Mouse (Mus musculus) limb, embryonic 14.5 days (tissue): ENCODE results near the gene Ctbs. TPM values are rescaled to one million over a fixed set of nuclear protein-coding genes. Genes with fewer than 3 reads are reported as not detected.
A peak's percentile ranks its signal among the peaks of the same experiment; 100 is the strongest.

ENCODE experiments used
- ATAC-seq: fragments of 200-750 bp; cut with Nextera tagmentation; 2 replicates; pipeline ENCODE4 v1.8.0; 2017; ENCODE audit warnings: low read depth, moderate number of reproducible peaks, moderate TSS enrichment; ENCODE audit not compliant: low FRiP score
- DNase-seq: peaks from one replicate; pipeline ENCODE4 v3.0.0-alpha.2; 2015; ENCODE audit warnings: low spot score
- H3K27ac ChIP-seq: fragments of 300-500 bp; sonication (generic); replicated peaks from 2 replicates; pipeline ENCODE4 v1.5.1; 2014; ENCODE audit warnings: low read depth, mild to moderate bottlenecking, low read length, moderate library complexity, mixed read lengths
- H3K27me3 ChIP-seq: fragments of 300-500 bp; sonication (generic); 2 replicates; pipeline ENCODE4 v1.6.1; 2014; ENCODE audit warnings: low read length, mixed read lengths; ENCODE audit not compliant: control insufficient read depth, insufficient read depth
- H3K36me3 ChIP-seq: fragments of 300-500 bp; sonication (generic); 2 replicates; pipeline ENCODE4 v1.6.1; 2014; ENCODE audit warnings: mild to moderate bottlenecking, low read length, moderate library complexity, mixed read lengths; ENCODE audit not compliant: control insufficient read depth, insufficient read depth
- H3K4me1 ChIP-seq: fragments of 300-500 bp; sonication (generic); 2 replicates; pipeline ENCODE4 v1.6.1; 2014; ENCODE audit warnings: antibody characterized with exemption, low read length, mixed read lengths; ENCODE audit not compliant: control insufficient read depth, insufficient read depth
- H3K4me2 ChIP-seq: fragments of 300-500 bp; sonication (generic); replicated peaks from 2 replicates; pipeline ENCODE4 v1.6.1; 2014; ENCODE audit warnings: low read depth, mild to moderate bottlenecking, low read length, moderate library complexity; ENCODE audit not compliant: severe bottlenecking
- H3K4me3 ChIP-seq: fragments of 300-500 bp; sonication (generic); replicated peaks from 2 replicates; pipeline ENCODE4 v1.5.1; 2014; ENCODE audit warnings: low read length
- H3K9ac ChIP-seq: fragments of 300-500 bp; sonication (generic); 2 replicates; pipeline ENCODE4 v1.6.1; 2014; ENCODE audit warnings: mild to moderate bottlenecking, low read depth, low read length, moderate library complexity; ENCODE audit not compliant: severe bottlenecking
- H3K9me3 ChIP-seq: fragments of 300-500 bp; sonication (generic); 2 replicates; pipeline ENCODE4 v1.6.1; 2016; ENCODE audit warnings: low read length; ENCODE audit not compliant: control insufficient read depth
- POLR2A ChIP-seq: fragments of 200-500 bp; IDR thresholded peaks from 2 replicates; pipeline ENCODE4 v1.8.0; 2012; ENCODE audit warnings: inconsistent platforms, mild to moderate bottlenecking, moderate library complexity, borderline replicate concordance; ENCODE audit not compliant: insufficient read depth, insufficient read length; ENCODE audit errors: extremely low read depth
- WGBS: fragments of 180-500 bp; shearing (Covaris S2); extraction: QIAGEN DNeasy Blood & Tissue Kit; methylation state at CpG from one replicate; pipeline ENCODE4 v1.1.7; 2014; 5-methylcytosine and 5-hydroxymethylcytosine counted together
- polyA plus RNA-seq, 2 experiments: library from polyadenylated mRNA; depleted of rRNA in 1 of 2; stranded (reverse) in 1 of 2; unstranded in 1 of 2; fragments of >200 nt; fragmentation: Nextera tagmentation in 1 of 2; extraction: Ambion mirVana in 1 of 2; gene quantifications; 2 replicates each; pipeline versions ENCODE4 v1.2.1 to v1.2.3; 2012 to 2014

Ctbs gene
- polyA plus RNA-seq, 2 experiments, result 5.4 to 9.3 TPM

DNA sequence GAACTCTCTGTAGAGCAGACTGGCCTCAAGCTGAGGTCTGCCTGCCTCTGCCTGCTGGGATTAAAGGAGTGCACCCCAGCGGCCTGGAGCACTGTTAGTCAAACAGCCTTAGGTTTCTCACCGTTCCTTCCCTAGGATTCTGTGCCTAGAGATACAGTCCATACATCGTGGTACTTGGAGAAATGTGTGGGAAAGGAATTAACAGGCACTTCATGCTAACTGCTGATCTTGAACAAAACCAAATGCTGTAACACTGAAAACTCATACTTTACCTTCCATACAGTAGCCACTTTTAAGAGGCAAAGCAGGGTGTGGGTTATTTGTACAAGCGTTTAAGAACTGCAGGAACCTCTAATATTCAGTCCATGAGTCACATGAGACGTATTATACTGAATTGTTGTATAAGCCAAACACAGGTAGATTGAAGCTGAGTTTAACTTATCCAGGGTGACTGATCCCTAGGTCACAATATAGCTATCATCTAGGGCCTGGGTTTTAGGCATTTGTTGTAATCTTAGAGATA, 52.1 kb downstream of the Ctbs start:
- no peak for TF ChIP-seq POLR2A
- H3K27ac ChIP-seq, result no peak overlapping the region
- WGBS, result 43% methylated on average over 5 of the region's 5 CpGs

GRCm38 (mm10) chr3:146506711-146507110, 57.1 kb downstream of the Ctbs start:
- Histone ChIP-seq H3K27me3 (no peaks in the 10 kb centered on the region), H3K4me1 (peaks cover 6% of the 10 kb centered on the region), H3K4me3 (no peak overlapping the region), H3K9ac (no peak overlapping the region), H3K9me3 (no peaks in the 10 kb centered on the region), H3K36me3 (peaks cover 71% of the 10 kb centered on the region), H3K27ac (no peak overlapping the region), H3K4me2 (no peak overlapping the region)
- 95% methylated on average over 7 of the region's 7 CpGs for WGBS
- DNase-seq (no peak), ATAC-seq (no peak)
- TF ChIP-seq POLR2A, result no peak

More for the DNA sequence above, 52.1 kb downstream of the Ctbs start:
- Histone ChIP-seq H3K4me2 (peak overlapping the region; percentile 79), H3K9me3 (no peaks in the 10 kb centered on the region), H3K4me1 (peaks cover 16% of the 10 kb centered on the region), H3K36me3 (peaks cover 30% of the 10 kb centered on the region), H3K27me3 (no peaks in the 10 kb centered on the region), H3K4me3 (peak overlapping the region; percentile 93), H3K9ac (peak overlapping the region; percentile 94; the same call in 1 of the 2 replicates)
- DNase-seq (no peak), ATAC-seq (no peak)

Other genes starting within 250 kb of the Ctbs start
- gene Lpar3, start 228.8 kb upstream of the Ctbs start, polyA plus RNA-seq (2012; rRNA removed), result 1.8 and 2.6 TPM in 2 replicates
- gene Lpar3, start 228.8 kb upstream of the Ctbs start, polyA plus RNA-seq (2014; fragmentation: Nextera tagmentation; extraction: Ambion mirVana), result 2.2 TPM in 2 replicates
- 9.1 and 12.2 TPM in 2 replicates for gene Ssx2ip, start 45.2 kb upstream of the Ctbs start, polyA plus RNA-seq (2012; rRNA removed)
- 28.6 and 32.6 TPM in 2 replicates for gene Ssx2ip, start 45.2 kb upstream of the Ctbs start, polyA plus RNA-seq (2014; fragmentation: Nextera tagmentation; extraction: Ambion mirVana)
- 8.2 and 13.8 TPM in 2 replicates for gene Spata1, start 50.0 kb downstream of the Ctbs start, polyA plus RNA-seq (2012; rRNA removed)
- gene Spata1, start 50.0 kb downstream of the Ctbs start, polyA plus RNA-seq (2014; fragmentation: Nextera tagmentation; extraction: Ambion mirVana), result 6.4 and 7.0 TPM in 2 replicates
- 339 and 385 TPM in 2 replicates for gene Gng5, start 50.0 kb downstream of the Ctbs start, polyA plus RNA-seq (2012; rRNA removed)
- gene Gng5, start 50.0 kb downstream of the Ctbs start, polyA plus RNA-seq (2014; fragmentation: Nextera tagmentation; extraction: Ambion mirVana), result 839 and 880 TPM in 2 replicates
- 27.3 and 41.5 TPM in 2 replicates for gene Rpf1, start 71.6 kb downstream of the Ctbs start, polyA plus RNA-seq (2012; rRNA removed)
- gene Rpf1, start 71.6 kb downstream of the Ctbs start, polyA plus RNA-seq (2014; fragmentation: Nextera tagmentation; extraction: Ambion mirVana), result 46.2 and 47.5 TPM in 2 replicates
- gene Uox, start 120.6 kb downstream of the Ctbs start, polyA plus RNA-seq (2012; rRNA removed), result 0.19 and 0.33 TPM in 2 replicates
- gene Uox, start 120.6 kb downstream of the Ctbs start, polyA plus RNA-seq (2014; fragmentation: Nextera tagmentation; extraction: Ambion mirVana), result 0.66 and 0.70 TPM in 2 replicates
- 0.05 TPM in 1 of 2 replicates, not detected in the other for gene Dnase2b, start 165.8 kb downstream of the Ctbs start, polyA plus RNA-seq (2012; rRNA removed)
- gene Dnase2b, start 165.8 kb downstream of the Ctbs start, polyA plus RNA-seq (2014; fragmentation: Nextera tagmentation; extraction: Ambion mirVana), result 0.10 TPM in 1 of 2 replicates, not detected in the other
- 0.09 TPM in 1 of 2 replicates, not detected in the other for gene 4930503B20Rik, start 201.5 kb downstream of the Ctbs start, polyA plus RNA-seq (2012; rRNA removed)
- not detected in 2 replicates for gene 4930503B20Rik, start 201.5 kb downstream of the Ctbs start, polyA plus RNA-seq (2014; fragmentation: Nextera tagmentation; extraction: Ambion mirVana)
- 0.55 and 0.72 TPM in 2 replicates for gene Samd13, start 235.8 kb downstream of the Ctbs start, polyA plus RNA-seq (2012; rRNA removed)
- gene Samd13, start 235.8 kb downstream of the Ctbs start, polyA plus RNA-seq (2014; fragmentation: Nextera tagmentation; extraction: Ambion mirVana), result 0.83 and 1.4 TPM in 2 replicates